Mouse (Mus musculus): ENCODE data around the gene Slc13a3. TPM values are rescaled to one million over a fixed set of nuclear protein-coding genes. Genes with fewer than 3 reads are reported as not detected.
"Not testable (repeated sequence)": the region's sequence is repeated elsewhere in the genome, so short reads cannot be mapped to it uniquely, and the experiment has no call there.

The Slc13a3 gene
- 0.47 and 0.62 TPM in 2 replicates for polyA plus RNA-seq (2012; rRNA removed)

- no peak for DNase-seq (ENCODE audit: low spot score)
These were observed at the start of gene Slc13a3 for GRCm38 (mm10) chr2:165473003-165473402. Gene Slc13a3, minus strand, starts transcription at chr2:165473230.

DNA sequence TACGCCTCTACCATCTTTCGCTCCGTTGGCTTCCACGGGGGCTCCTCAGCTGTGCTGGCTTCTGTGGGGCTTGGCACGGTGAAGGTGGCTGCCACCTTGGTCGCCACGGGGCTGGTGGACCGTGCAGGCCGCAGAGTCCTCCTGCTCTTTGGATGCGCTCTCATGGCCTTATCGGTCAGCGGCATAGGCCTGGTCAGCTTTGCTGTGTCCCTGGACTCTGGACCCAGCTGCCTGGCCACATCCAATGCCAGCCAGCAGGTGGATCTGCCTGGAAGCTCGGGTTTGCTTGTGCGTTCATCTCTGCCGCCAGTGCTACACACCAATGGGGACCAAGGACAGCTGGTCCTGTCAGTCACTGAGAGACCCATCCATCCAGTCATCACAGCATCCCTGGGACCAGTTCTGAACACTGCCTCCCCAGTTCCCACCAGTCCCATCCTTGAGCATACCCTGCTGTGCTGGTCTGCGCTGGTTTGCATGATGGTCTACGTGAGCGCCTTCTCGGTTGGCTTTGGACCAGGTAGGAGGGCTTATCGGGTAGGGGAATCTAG, 42.2 kb upstream of the Slc13a3 start:
- no peak for DNase-seq (ENCODE audit: low spot score)

GRCm38 (mm10) chr2:165512870-165513600, 40.0 kb upstream of the Slc13a3 start:
- DNase-seq (ENCODE audit: low spot score) = no peak

- no peak for DNase-seq (ENCODE audit: low spot score)
These were observed 39.4 kb upstream of the Slc13a3 start for GRCm38 (mm10) chr2:165512426-165512825.

GRCm38 (mm10) chr2:165511530-165511929, 38.5 kb upstream of the Slc13a3 start:
- DNase-seq (ENCODE audit: low spot score) = not testable (repeated sequence)

GRCm38 (mm10) chr2:165510914-165511458, 38.0 kb upstream of the Slc13a3 start:
- not testable (repeated sequence) for DNase-seq (ENCODE audit: low spot score)

- DNase-seq (ENCODE audit: low spot score) = no peak
These were observed 37.4 kb upstream of the Slc13a3 start for GRCm38 (mm10) chr2:165510466-165510865.

DNA sequence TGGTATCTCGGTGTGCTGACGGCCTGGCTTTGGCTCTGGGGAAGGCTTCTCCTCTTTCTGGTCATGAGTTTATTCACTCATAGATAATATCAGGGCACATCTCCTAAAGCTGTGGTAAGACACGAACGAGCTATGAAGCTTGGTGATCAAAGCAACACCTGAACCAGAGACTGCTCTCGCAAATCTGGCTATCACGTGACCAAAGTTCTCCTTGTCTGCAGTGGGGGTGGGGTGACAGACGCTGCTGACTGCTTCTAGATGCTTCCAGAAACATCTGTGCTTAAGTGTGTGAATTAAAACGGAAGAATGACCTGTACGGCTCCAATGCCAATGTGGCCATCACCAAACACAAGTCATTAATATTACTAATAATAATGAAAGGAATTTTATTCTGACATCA, 36.7 kb upstream of the Slc13a3 start:
- no peak for DNase-seq (ENCODE audit: low spot score)

DNA sequence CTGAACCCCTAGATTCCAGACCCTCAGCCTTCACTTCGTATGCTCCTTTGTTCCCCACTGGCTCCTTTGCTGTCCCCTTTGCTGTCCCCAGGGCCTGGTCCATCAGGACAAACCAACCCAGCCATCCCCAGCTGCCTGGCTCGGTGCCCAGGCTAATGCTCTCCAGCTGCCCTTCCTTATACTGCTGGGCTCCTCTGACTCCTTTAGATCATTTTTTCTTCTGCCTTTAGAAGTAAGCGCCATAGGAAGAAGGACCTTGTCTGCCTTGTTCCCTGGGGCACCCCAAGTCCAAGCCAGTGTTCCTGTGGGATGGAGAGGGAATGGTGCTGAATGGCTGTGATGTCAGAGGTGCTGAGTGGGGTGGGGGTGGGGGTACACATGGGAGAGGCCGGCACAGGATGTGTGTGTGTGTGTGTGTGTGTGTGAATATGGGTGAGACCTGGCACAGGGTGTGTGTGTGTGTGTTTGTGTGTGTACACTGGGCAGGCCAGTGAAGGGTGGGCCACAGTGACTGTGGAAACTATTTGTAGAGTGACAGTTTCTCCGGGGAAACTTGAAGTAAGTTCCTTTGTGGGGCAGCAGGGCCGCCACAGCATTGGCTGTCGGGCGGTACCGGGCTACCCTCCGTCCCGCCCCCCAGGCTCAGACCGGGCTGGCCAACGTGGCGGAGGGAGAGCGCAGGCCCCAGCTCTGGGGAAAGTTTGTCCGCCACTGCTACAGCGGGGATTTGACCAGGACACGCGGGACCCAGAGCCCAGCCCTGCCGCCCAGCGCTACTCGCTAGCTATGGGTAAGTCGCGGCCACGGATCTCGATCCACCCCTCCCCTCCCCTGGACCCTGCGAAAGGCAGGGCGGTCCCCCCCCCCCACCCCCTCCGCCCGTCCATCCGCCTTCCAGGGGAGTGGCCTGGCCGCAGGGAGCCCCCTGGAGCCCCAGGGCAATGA, 30.5 kb upstream of the Slc13a3 start, which contains the start of gene Slc2a10:
Slc2a10 (plus strand) TSS at position 529 of the 945 bp plus-strand sequence.
- DNase-seq (ENCODE audit: low spot score) = peak; percentile 38

- no peak for DNase-seq (ENCODE audit: low spot score)
These were observed 25.8 kb upstream of the Slc13a3 start for GRCm38 (mm10) chr2:165498816-165499215.

- no peak for DNase-seq (ENCODE audit: low spot score)
These were observed 24.8 kb upstream of the Slc13a3 start for GRCm38 (mm10) chr2:165497706-165498275.

GRCm38 (mm10) chr2:165496251-165496650, 23.2 kb upstream of the Slc13a3 start:
- no peak for DNase-seq (ENCODE audit: low spot score)

- no peak for DNase-seq (ENCODE audit: low spot score)
These were observed 21.5 kb upstream of the Slc13a3 start for GRCm38 (mm10) chr2:165494495-165494894.

- DNase-seq (ENCODE audit: low spot score) = no peak
These were observed 20.7 kb upstream of the Slc13a3 start for GRCm38 (mm10) chr2:165493587-165494210.

DNA sequence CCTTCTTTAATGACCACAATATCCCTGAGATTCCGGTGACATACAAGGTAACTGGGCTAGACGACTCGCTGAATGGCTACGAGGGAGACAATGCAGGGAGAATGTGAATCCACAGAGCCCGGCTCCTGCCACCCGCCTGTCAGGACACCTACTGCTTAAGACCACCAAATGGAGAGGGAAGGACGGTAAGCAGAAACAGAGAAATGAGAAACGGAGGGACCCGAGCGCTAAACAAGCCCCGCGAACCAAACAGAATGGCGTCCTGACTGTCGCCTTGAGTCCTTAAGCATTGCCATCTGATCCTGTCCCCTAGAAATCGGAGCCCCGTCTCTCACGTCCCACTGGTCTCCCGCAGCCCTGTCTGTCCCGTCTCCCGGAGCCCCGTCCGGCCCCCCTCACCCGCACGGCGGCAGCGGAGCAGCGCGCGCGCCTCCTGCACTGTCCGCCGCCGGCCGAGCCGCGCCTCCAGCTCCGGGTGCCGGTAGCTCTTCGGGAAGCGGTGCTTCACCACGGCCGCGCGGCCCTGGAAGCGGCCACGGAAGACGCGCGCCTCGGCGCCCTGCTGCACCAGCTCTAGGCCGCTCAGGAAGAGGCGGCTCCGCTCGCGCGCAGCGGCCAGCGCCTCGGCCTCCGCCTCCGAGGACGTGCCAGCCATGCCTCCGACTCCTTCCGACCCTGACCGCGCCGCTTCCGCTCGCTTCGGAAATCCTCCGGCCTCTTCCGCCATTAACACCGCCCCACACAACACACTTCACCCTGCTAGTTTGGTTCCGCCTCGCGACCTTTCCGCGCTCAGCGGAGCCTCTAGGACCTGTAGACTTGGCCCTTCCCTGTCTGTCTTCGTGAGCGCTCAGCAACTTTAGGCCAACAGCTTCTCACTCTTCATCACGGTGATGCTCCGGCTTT, 19.9 kb upstream of the Slc13a3 start, which contains the start of gene Trp53rka:
Trp53rka (minus strand) TSS at position 677 of the 906 bp plus-strand sequence.
- peak; percentile 74 for DNase-seq (ENCODE audit: low spot score)

- no peak for DNase-seq (ENCODE audit: low spot score)
These were observed 14.0 kb upstream of the Slc13a3 start for GRCm38 (mm10) chr2:165486881-165487535.

GRCm38 (mm10) chr2:165486401-165486800, 13.4 kb upstream of the Slc13a3 start:
- DNase-seq (ENCODE audit: low spot score) = no peak

DNA sequence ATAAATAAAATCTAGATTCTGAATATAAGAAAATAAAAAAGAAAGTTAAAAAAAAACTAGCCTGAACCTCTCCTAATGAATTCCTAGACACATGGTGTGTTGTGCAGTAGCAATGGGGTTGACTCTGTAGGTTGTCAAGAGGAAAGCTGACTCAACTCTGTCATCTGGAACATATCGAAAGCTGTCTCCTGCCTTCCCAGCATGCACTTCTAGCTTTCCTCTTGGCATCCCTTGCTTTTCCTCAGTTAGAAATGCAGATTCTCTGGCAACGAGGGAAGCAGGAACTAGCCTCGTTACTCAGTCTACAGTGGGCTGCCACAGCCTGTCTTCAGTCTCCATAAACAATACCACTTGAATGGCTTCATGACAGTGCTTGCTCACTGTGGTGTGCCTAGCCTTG, 12.8 kb upstream of the Slc13a3 start:
- no peak for DNase-seq (ENCODE audit: low spot score)

DNA sequence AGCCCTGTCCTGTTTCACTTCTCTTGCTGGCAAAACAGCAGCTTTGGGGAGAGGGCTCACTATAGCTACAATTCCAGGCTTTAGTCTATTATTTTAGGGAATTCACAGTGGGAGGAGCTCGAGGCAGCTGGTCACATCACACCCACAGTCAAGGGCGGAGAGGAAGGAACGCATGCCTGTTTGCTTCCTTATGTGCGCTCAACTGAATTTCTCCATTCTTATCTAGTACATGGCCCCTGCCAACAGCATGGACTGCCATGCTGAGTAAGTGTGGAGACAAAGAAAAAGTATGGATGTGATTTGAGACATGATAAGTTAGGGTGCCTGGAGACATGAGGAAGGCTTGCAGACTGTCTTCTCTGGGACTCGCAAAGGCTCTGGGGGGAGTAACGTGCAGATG, 11.1 kb upstream of the Slc13a3 start:
- no peak for DNase-seq (ENCODE audit: low spot score)

Data from urinary bladder, adult 2 months (tissue).